Mouse (Mus musculus) kidney, adult 2 months (tissue): Measurements from ENCODE around the gene Pdgfra.

Experiments used
- CTCF ChIP-seq: fragments of 200-500 bp; conservative IDR thresholded peaks from 2 replicates; pipeline ENCODE4 v1.5.1; 2011; ENCODE audit warnings: low read depth, mild to moderate bottlenecking, control low read depth, low read length, moderate library complexity, mixed read lengths; ENCODE audit not compliant: insufficient read depth, insufficient read length
- POLR2A ChIP-seq: fragments of 200-500 bp; IDR thresholded peaks from one replicate; pipeline ENCODE4 v1.6.1; 2011; ENCODE audit warnings: low read depth, low read length, control low read depth

DNA sequence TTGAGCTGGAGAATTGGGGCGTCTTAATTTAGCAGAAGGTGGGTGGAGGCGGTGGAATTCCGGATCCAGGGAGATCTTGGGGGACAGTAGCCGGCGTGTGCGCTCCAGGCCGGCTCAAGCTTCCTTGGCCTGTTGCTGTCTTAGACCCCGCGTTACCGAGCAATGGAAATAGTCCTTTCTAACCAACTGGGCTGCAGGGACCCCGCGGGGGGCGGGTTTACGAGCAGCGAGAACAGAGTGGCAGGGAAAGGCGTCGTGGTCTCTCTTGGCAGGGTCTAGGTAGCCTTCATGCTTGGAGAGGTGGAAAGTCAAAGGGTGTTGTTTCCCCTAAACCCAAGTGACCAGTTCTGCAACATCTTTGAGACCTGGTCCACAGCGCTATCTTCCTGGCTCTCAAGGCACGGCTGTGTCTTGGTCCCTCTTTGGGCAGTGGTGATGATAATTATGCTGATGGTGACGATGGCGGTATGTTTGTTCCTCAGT lies 4.5 kb downstream of the Pdgfra start:
- TF ChIP-seq POLR2A, result no peak
- no peak for TF ChIP-seq CTCF
